Mouse (Mus musculus): ENCODE results near the gene Rbx1.

Rbx1 gene

GRCm38 (mm10) chr15:81483691-81484090 lies 17.6 kb downstream of the Rbx1 start:
- no peak for DNase-seq (ENCODE audit: low spot score in 2 of 2)

- DNase-seq (ENCODE audit: low spot score in 2 of 2) = no peak
Observed at GRCm38 (mm10) chr15:81485483-81485882, 19.4 kb downstream of the Rbx1 start.

GRCm38 (mm10) chr15:81503466-81503865 lies 37.4 kb downstream of the Rbx1 start:
- no peak for DNase-seq (ENCODE audit: low spot score in 2 of 2)

- DNase-seq (ENCODE audit: low spot score in 2 of 2) = no peak
Observed at GRCm38 (mm10) chr15:81503995-81504394, 37.9 kb downstream of the Rbx1 start.

- DNase-seq (ENCODE audit: low spot score in 2 of 2) = no peak
Observed at GRCm38 (mm10) chr15:81507201-81507600, 41.1 kb downstream of the Rbx1 start.

- no peak for DNase-seq (ENCODE audit: low spot score in 2 of 2)
Observed at GRCm38 (mm10) chr15:81510621-81511020, 44.5 kb downstream of the Rbx1 start.

- DNase-seq (ENCODE audit: low spot score in 2 of 2) = peak; percentile 38 to 55
Observed at GRCm38 (mm10) chr15:81511601-81512261, 45.6 kb downstream of the Rbx1 start.

- DNase-seq (ENCODE audit: low spot score in 2 of 2) = peak; percentile 86 to 87
Observed at GRCm38 (mm10) chr15:81514111-81514971, 48.2 kb downstream of the Rbx1 start.

- DNase-seq (ENCODE audit: low spot score in 2 of 2) = no peak
Observed at GRCm38 (mm10) chr15:81515221-81515620, 49.1 kb downstream of the Rbx1 start.

- no peak for DNase-seq (ENCODE audit: low spot score in 2 of 2)
Observed at GRCm38 (mm10) chr15:81518031-81518430, 51.9 kb downstream of the Rbx1 start.

GRCm38 (mm10) chr15:81518761-81519160 lies 52.7 kb downstream of the Rbx1 start:
- DNase-seq (ENCODE audit: low spot score in 2 of 2) = no peak

GRCm38 (mm10) chr15:81522036-81522751 lies 56.1 kb downstream of the Rbx1 start:
- DNase-seq (ENCODE audit: low spot score in 2 of 2) = peak; percentile 74 to 83

GRCm38 (mm10) chr15:81522761-81523168 lies 56.7 kb downstream of the Rbx1 start:
- no peak for DNase-seq (ENCODE audit: low spot score in 2 of 2)

- DNase-seq (ENCODE audit: low spot score in 2 of 2) = peak; percentile 93 to 95
Observed at GRCm38 (mm10) chr15:81523169-81523871, 57.2 kb downstream of the Rbx1 start.

- DNase-seq (ENCODE audit: low spot score in 2 of 2) = peak in 1 of 2 experiments; percentile 11
Observed at GRCm38 (mm10) chr15:81523901-81524300, 57.8 kb downstream of the Rbx1 start.
